Mouse (Mus musculus) erythroblast, embryonic 14.5 days (primary cell): ENCODE results near the gene Pdcd11. TPM values are rescaled to one million over a fixed set of nuclear protein-coding genes. Genes with fewer than 3 reads are reported as not detected.

Experiments used
- H3K27me3 ChIP-seq: 2 replicates; pipeline ENCODE4 v1.6.1; 2012; ENCODE audit warnings: inconsistent platforms; ENCODE audit not compliant: control insufficient read depth
- H3K36me3 ChIP-seq: 2 replicates; pipeline ENCODE4 v1.6.1; 2012; ENCODE audit warnings: mild to moderate bottlenecking, inconsistent platforms; ENCODE audit not compliant: control insufficient read depth
- H3K4me1 ChIP-seq: 2 replicates; pipeline ENCODE4 v1.6.1; 2012; ENCODE audit warnings: inconsistent platforms; ENCODE audit not compliant: control insufficient read depth
- H3K4me3 ChIP-seq: replicated peaks from 2 replicates; pipeline ENCODE3; 2012; ENCODE audit warnings: moderate library complexity, mild to moderate bottlenecking, inconsistent platforms
- H3K9me3 ChIP-seq: 2 replicates; pipeline ENCODE4 v1.6.1; 2012; ENCODE audit warnings: low read length, inconsistent platforms, mixed read lengths; ENCODE audit not compliant: control insufficient read depth
- GATA1 ChIP-seq: IDR thresholded peaks from 2 replicates; pipeline ENCODE4 v1.6.1; 2012; ENCODE audit warnings: low read length, inconsistent platforms, mixed read lengths
- TAL1 ChIP-seq: IDR thresholded peaks from 3 replicates; pipeline ENCODE4 v1.6.1; 2012; ENCODE audit warnings: low read length, inconsistent platforms, mixed read lengths
- polyA plus RNA-seq: library from polyadenylated mRNA; stranded (reverse); fragments of >175 nt; gene quantifications from 2 replicates; pipeline ENCODE4 v1.2.3, GENCODE M21; 2012

Gene Pdcd11
- 0.48 and 0.58 TPM in 2 replicates for polyA plus RNA-seq

- Histone ChIP-seq H3K36me3 (peaks cover 57% of the 10 kb centered on the region), H3K4me1 (peaks cover 31% of the 10 kb centered on the region), H3K9me3 (no peaks in the 10 kb centered on the region), H3K4me3 (peak within 1 kb of the TSS; percentile 74), H3K27me3 (no peaks in the 10 kb centered on the region)
- TF ChIP-seq TAL1 (no peak), GATA1 (no peak)
These were observed at the start of gene Pdcd11, which contains the start of gene Usmg5 for GRCm38 (mm10) chr19:47090550-47091156. Pdcd11 (plus strand) TSS chr19:47090768. Usmg5 (minus strand) TSS chr19:47090647.

- Histone ChIP-seq H3K4me3 (no peak overlapping the region), H3K4me1 (peaks cover 1% of the 10 kb centered on the region; the same call in 1 of the 2 replicates), H3K36me3 (peaks cover 60% of the 10 kb centered on the region), H3K9me3 (no peaks in the 10 kb centered on the region), H3K27me3 (no peaks in the 10 kb centered on the region)
- TF ChIP-seq GATA1, result no peak
- no peak for TF ChIP-seq TAL1
These were observed 47.0 kb upstream of the Pdcd11 start for GRCm38 (mm10) chr19:47043608-47044007.

GRCm38 (mm10) chr19:47046343-47046742, 44.2 kb upstream of the Pdcd11 start:
- H3K9me3 ChIP-seq, result no peaks in the 10 kb centered on the region
- no peak for TF ChIP-seq TAL1
- no peak for TF ChIP-seq GATA1
- H3K36me3 ChIP-seq, result peaks cover 39% of the 10 kb centered on the region
- no peaks in the 10 kb centered on the region for H3K27me3 ChIP-seq
- H3K4me3 ChIP-seq, result no peak overlapping the region
- H3K4me1 ChIP-seq, result peaks cover 27% of the 10 kb centered on the region

- peaks cover 27% of the 10 kb centered on the region for H3K4me1 ChIP-seq
- H3K9me3 ChIP-seq, result no peaks in the 10 kb centered on the region
- TF ChIP-seq GATA1 (no peak), TAL1 (no peak)
- peaks cover 36% of the 10 kb centered on the region for H3K36me3 ChIP-seq
- no peak overlapping the region for H3K4me3 ChIP-seq
- no peaks in the 10 kb centered on the region for H3K27me3 ChIP-seq
These were observed 43.2 kb upstream of the Pdcd11 start for GRCm38 (mm10) chr19:47047236-47047833.

- TF ChIP-seq TAL1, result no peak
- TF ChIP-seq GATA1, result no peak
- H3K4me3 ChIP-seq, result peak overlapping the region; percentile 29
- peaks cover 27% of the 10 kb centered on the region for H3K4me1 ChIP-seq
These were observed 41.5 kb upstream of the Pdcd11 start for GRCm38 (mm10) chr19:47049061-47049460.

GRCm38 (mm10) chr19:47049840-47050239, 40.7 kb upstream of the Pdcd11 start:
- no peaks in the 10 kb centered on the region for H3K27me3 ChIP-seq
- no peak for TF ChIP-seq GATA1
- TF ChIP-seq TAL1, result no peak
- peak overlapping the region; percentile 77 for H3K4me3 ChIP-seq
- peaks cover 26% of the 10 kb centered on the region for H3K36me3 ChIP-seq
- peaks cover 27% of the 10 kb centered on the region for H3K4me1 ChIP-seq
- H3K9me3 ChIP-seq, result no peaks in the 10 kb centered on the region

More at GRCm38 (mm10) chr19:47049061-47049460, 41.5 kb upstream of the Pdcd11 start:
- no peaks in the 10 kb centered on the region for H3K27me3 ChIP-seq
- H3K9me3 ChIP-seq, result no peaks in the 10 kb centered on the region
- peaks cover 31% of the 10 kb centered on the region for H3K36me3 ChIP-seq

- Histone ChIP-seq H3K36me3 (peaks cover 22% of the 10 kb centered on the region), H3K4me3 (peak within 1 kb of the TSS; percentile 77), H3K27me3 (no peaks in the 10 kb centered on the region), H3K9me3 (no peaks in the 10 kb centered on the region), H3K4me1 (peaks cover 27% of the 10 kb centered on the region)
- TF ChIP-seq GATA1, result no peak
- TF ChIP-seq TAL1, result no peak
These were observed 40.1 kb upstream of the Pdcd11 start, which contains the start of gene Pcgf6 for GRCm38 (mm10) chr19:47050271-47051032. Pcgf6 (minus strand) TSS chr19:47050906.

GRCm38 (mm10) chr19:47052927-47053326, 37.6 kb upstream of the Pdcd11 start:
- peaks cover 3% of the 10 kb centered on the region; the same call in 1 of the 2 replicates for H3K27me3 ChIP-seq
- no peaks in the 10 kb centered on the region for H3K9me3 ChIP-seq
- TF ChIP-seq GATA1, result no peak
- H3K4me1 ChIP-seq, result peaks cover 26% of the 10 kb centered on the region
- H3K36me3 ChIP-seq, result peaks cover 4% of the 10 kb centered on the region
- H3K4me3 ChIP-seq, result no peak overlapping the region

GRCm38 (mm10) chr19:47053471-47053870, 37.1 kb upstream of the Pdcd11 start:
- H3K36me3 ChIP-seq, result no peaks in the 10 kb centered on the region

More at GRCm38 (mm10) chr19:47053471-47053870, 37.1 kb upstream of the Pdcd11 start:
- peaks cover 3% of the 10 kb centered on the region; the same call in 1 of the 2 replicates for H3K27me3 ChIP-seq
- no peak for TF ChIP-seq GATA1
- TF ChIP-seq TAL1, result no peak
- H3K4me1 ChIP-seq, result peaks cover 26% of the 10 kb centered on the region
- H3K9me3 ChIP-seq, result no peaks in the 10 kb centered on the region
- no peak overlapping the region for H3K4me3 ChIP-seq
